Mouse (Mus musculus): ENCODE results near the gene Tmem237.

The Tmem237 gene

DNA sequence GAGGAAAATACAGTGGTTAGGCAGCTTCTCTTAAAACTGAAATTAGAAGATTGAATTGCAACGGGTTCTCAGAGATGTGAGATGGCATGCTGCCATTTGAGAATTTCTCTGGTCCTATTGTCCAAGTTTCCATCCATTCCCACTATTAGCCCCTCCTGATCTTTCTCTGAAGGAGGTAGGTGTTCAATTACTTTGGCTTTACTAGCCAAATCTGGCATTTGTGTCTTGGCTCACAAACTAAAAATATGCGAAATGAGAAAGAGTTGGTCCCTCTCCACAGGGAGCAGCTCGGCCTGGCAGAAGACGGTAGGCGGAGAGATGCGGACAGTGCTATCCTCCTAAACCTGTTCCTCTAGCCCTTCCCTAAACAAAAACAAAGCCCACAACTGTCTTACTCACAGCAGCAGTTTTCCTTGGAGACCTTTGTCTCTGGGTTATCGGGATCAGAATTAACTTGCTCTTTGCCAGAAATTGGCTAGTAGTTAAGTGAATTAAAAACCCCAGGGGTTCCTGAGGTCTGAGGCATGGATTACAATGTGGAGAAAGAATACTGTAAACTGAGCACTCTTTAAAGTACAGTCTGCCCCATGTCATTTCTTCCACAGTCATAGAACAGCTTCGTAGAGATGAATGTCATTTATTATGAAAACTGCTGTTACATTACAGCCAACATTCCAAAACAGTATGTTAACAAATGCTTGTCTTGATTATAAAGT, 42.3 kb upstream of the Tmem237 start:
- Histone ChIP-seq H3K4me1 (replicated peaks; ENCODE audit: low read depth, low read length) (peaks cover 12% of the 10 kb centered on the region), H3K4me3 (replicated peaks; ENCODE audit: low read length) (peak overlapping the region; percentile 29; the same call in 1 of the 2 replicates), H3K27me3 (ENCODE audit: insufficient read depth, low read length) (no peaks in the 10 kb centered on the region), H3K36me3 (ENCODE audit: insufficient read depth, low read length) (peaks cover 41% of the 10 kb centered on the region), H3K9me3 (ENCODE audit: low read length) (no peaks in the 10 kb centered on the region)
- no peak for TF ChIP-seq POU5F1 (IDR thresholded peaks at IDR 0.05; ENCODE audit: borderline replicate concordance, low read length)
- TF ChIP-seq NANOG (IDR thresholded peaks at IDR 0.05; ENCODE audit: borderline replicate concordance, low read length), result no peak
- no peak for TF ChIP-seq CTCF (conservative IDR thresholded peaks at IDR 0.05; ENCODE audit: low read length)

DNA sequence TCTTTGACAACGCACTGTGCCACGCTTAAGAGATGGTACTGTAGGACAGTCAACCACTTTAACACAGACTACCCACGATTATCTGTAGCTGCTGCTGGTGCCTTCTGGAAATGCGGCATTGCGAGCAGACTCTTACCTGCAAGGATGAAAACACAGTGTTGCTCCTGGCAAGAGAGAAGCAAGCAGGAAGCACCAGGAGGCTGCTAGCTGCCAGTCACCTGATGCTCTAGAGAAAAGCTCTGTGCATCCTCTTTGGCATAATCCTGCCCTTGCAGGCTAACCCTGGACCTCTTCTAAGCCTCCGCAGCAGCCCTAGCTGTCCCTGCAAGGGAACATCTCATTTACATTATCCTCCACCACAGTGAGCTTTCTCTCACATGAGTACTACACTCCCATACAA, 41.2 kb upstream of the Tmem237 start:
- TF ChIP-seq NANOG (IDR thresholded peaks at IDR 0.05; ENCODE audit: borderline replicate concordance, low read length), result no peak
- no peak for TF ChIP-seq CTCF (conservative IDR thresholded peaks at IDR 0.05; ENCODE audit: low read length)
- no peak for TF ChIP-seq POU5F1 (IDR thresholded peaks at IDR 0.05; ENCODE audit: borderline replicate concordance, low read length)
- Histone ChIP-seq H3K36me3 (ENCODE audit: insufficient read depth, low read length) (peaks cover 30% of the 10 kb centered on the region), H3K4me3 (replicated peaks; ENCODE audit: low read length) (no peak overlapping the region), H3K4me1 (replicated peaks; ENCODE audit: low read depth, low read length) (peaks cover 12% of the 10 kb centered on the region), H3K9me3 (ENCODE audit: low read length) (no peaks in the 10 kb centered on the region), H3K27me3 (ENCODE audit: insufficient read depth, low read length) (no peaks in the 10 kb centered on the region)

DNA sequence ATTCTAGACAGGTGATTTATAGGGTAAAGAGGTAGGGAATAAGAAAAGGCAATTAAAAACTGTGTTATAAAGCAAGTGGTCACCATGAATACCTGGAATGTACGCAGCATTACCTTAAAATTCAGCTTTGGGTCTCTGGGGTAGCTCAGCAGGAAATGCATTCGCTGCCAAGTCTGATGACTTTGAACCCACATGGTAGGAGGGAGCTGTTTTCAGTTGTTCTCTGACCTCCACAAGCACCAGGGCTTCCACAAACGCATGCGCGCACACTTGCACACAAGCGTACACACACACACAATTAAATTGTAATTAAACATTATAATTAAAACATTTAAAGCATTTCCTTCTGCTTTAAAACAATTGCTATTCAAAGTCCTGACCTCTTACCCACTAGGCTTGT, 40.7 kb upstream of the Tmem237 start:
- H3K4me1 ChIP-seq (replicated peaks; ENCODE audit: low read depth, low read length), result peaks cover 12% of the 10 kb centered on the region
- no peak for TF ChIP-seq CTCF (conservative IDR thresholded peaks at IDR 0.05; ENCODE audit: low read length)
- no peak for TF ChIP-seq POU5F1 (IDR thresholded peaks at IDR 0.05; ENCODE audit: borderline replicate concordance, low read length)
- TF ChIP-seq NANOG (IDR thresholded peaks at IDR 0.05; ENCODE audit: borderline replicate concordance, low read length), result no peak
- H3K4me3 ChIP-seq (replicated peaks; ENCODE audit: low read length), result no peak overlapping the region
- H3K27me3 ChIP-seq (ENCODE audit: insufficient read depth, low read length), result no peaks in the 10 kb centered on the region
- no peaks in the 10 kb centered on the region for H3K9me3 ChIP-seq (ENCODE audit: low read length)
- H3K36me3 ChIP-seq (ENCODE audit: insufficient read depth, low read length), result peaks cover 25% of the 10 kb centered on the region

DNA sequence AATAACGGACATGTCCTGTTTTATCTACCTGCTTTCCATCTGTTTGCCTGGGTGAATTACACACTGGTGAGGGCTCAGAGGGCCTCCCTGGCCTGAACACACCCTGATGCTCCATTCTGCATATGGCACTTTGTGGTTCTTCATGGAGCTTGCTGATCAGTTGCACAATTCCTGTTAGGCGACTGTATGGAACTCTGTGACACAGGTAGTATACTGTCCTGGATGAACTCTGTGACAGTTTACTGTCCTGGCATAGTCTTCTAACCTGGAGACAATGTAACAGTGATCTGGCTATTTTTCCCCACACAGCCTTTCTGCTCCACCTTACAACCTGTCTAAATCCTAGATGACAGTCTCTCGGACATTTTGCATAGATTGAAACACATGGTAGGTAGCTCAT, 38.9 kb upstream of the Tmem237 start:
- H3K4me1 ChIP-seq (replicated peaks; ENCODE audit: low read depth, low read length), result peaks cover 12% of the 10 kb centered on the region
- H3K27me3 ChIP-seq (ENCODE audit: insufficient read depth, low read length), result no peaks in the 10 kb centered on the region
- H3K4me3 ChIP-seq (replicated peaks; ENCODE audit: low read length), result no peak overlapping the region
- H3K9me3 ChIP-seq (ENCODE audit: low read length), result no peaks in the 10 kb centered on the region
- H3K36me3 ChIP-seq (ENCODE audit: insufficient read depth, low read length), result peaks cover 13% of the 10 kb centered on the region
- TF ChIP-seq CTCF (conservative IDR thresholded peaks at IDR 0.05; ENCODE audit: low read length) (no peak), NANOG (IDR thresholded peaks at IDR 0.05; ENCODE audit: borderline replicate concordance, low read length) (no peak)

DNA sequence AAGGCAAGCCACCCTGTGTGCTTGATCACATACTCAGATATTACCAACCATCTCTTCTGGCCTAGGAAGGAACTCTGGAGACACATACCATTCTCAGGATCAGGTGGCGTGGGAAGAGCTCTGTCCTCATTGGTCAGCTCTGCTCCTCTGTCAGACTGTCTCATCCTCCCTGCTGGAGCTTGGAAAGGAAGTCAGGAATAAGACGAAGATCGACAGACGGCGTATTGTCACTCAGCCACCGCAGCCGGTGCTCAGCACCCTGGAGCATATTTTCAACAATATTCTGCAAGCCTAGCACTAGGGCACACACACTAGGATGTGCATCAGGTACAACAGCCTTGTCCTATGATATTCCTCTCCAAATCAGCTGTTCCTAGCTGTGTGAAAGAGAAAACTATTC, 38.3 kb upstream of the Tmem237 start:
- TF ChIP-seq CTCF (conservative IDR thresholded peaks at IDR 0.05; ENCODE audit: low read length), result no peak
- Histone ChIP-seq H3K36me3 (ENCODE audit: insufficient read depth, low read length) (peaks cover 6% of the 10 kb centered on the region), H3K4me3 (replicated peaks; ENCODE audit: low read length) (no peak overlapping the region), H3K9me3 (ENCODE audit: low read length) (no peaks in the 10 kb centered on the region), H3K4me1 (replicated peaks; ENCODE audit: low read depth, low read length) (peaks cover 10% of the 10 kb centered on the region), H3K27me3 (ENCODE audit: insufficient read depth, low read length) (no peaks in the 10 kb centered on the region)

DNA sequence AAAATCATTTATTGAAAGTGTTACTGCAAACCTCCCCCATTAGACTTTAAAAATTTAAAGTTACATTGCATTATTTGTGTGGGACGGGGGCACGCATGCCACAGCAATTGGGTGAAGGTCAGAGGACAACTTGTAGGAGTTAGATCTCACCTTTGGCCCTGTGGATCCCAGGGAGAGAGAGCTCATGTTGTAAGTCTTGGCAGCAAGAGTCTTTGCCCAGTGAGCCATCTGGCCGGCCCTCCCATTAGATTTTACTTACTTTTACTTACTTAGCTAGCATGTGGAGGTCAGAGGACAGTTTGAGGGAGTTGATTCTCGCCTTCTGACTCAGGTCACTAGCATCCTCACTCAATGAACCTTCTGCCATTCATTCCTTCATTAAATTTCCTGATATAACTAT, 37.6 kb upstream of the Tmem237 start:
- Histone ChIP-seq H3K27me3 (ENCODE audit: insufficient read depth, low read length) (no peaks in the 10 kb centered on the region), H3K4me3 (replicated peaks; ENCODE audit: low read length) (no peak overlapping the region), H3K4me1 (replicated peaks; ENCODE audit: low read depth, low read length) (peaks cover 4% of the 10 kb centered on the region), H3K9me3 (ENCODE audit: low read length) (no peaks in the 10 kb centered on the region), H3K36me3 (ENCODE audit: insufficient read depth, low read length) (no peaks in the 10 kb centered on the region)
- no peak for TF ChIP-seq POU5F1 (IDR thresholded peaks at IDR 0.05; ENCODE audit: borderline replicate concordance, low read length)
- TF ChIP-seq CTCF (conservative IDR thresholded peaks at IDR 0.05; ENCODE audit: low read length), result no peak
- TF ChIP-seq NANOG (IDR thresholded peaks at IDR 0.05; ENCODE audit: borderline replicate concordance, low read length), result no peak

DNA sequence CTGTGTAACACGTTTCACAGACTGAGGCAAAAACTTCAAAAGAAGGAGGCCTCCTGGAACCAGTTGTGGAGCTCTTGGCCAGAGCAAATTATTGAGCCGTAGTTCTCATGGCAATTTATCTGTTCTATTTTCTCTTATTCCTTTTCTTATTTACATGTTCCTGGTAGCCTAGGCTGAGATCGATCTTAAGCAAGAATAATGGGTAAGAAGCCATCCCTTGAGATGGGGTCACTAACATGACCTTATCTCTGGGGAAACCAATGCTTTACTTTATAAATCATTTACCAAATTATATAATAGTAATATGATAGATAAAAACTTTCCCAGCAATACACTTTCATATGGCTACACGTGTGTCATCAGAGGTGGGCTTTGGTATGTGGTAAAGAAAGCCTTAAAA, 32.1 kb upstream of the Tmem237 start:
- no peaks in the 10 kb centered on the region for H3K9me3 ChIP-seq (ENCODE audit: low read length)

DNA sequence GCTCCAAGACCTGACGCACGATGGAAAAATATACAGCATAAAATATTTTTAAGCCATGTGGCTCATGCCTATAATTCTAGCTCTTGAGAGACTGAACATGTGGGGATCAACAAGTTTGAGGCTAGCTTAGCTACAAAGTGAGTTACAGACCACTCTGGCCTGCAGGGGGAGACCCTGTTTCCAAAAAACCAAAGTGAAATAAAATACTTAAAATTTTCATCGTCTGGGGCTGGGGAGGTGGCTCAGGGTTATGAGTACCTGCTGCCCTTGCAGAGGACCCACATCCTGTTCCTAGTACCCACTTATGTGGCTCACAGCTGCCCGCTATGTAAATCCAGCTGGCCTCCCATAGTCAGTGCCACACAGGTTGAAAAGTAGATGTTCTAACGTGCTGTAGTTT, 30.3 kb upstream of the Tmem237 start:
- Histone ChIP-seq H3K9me3 (ENCODE audit: low read length) (no peaks in the 10 kb centered on the region), H3K27me3 (ENCODE audit: insufficient read depth, low read length) (no peaks in the 10 kb centered on the region), H3K36me3 (ENCODE audit: insufficient read depth, low read length) (no peaks in the 10 kb centered on the region), H3K4me1 (replicated peaks; ENCODE audit: low read depth, low read length) (no peaks in the 10 kb centered on the region), H3K4me3 (replicated peaks; ENCODE audit: low read length) (no peak overlapping the region)
- TF ChIP-seq CTCF (conservative IDR thresholded peaks at IDR 0.05; ENCODE audit: low read length) (no peak), POU5F1 (IDR thresholded peaks at IDR 0.05; ENCODE audit: borderline replicate concordance, low read length) (no peak), NANOG (IDR thresholded peaks at IDR 0.05; ENCODE audit: borderline replicate concordance, low read length) (no peak)

More for the DNA sequence above, 32.1 kb upstream of the Tmem237 start:
- Histone ChIP-seq H3K4me3 (replicated peaks; ENCODE audit: low read length) (no peak overlapping the region), H3K4me1 (replicated peaks; ENCODE audit: low read depth, low read length) (no peaks in the 10 kb centered on the region), H3K27me3 (ENCODE audit: insufficient read depth, low read length) (no peaks in the 10 kb centered on the region), H3K36me3 (ENCODE audit: insufficient read depth, low read length) (no peaks in the 10 kb centered on the region)
- TF ChIP-seq POU5F1 (IDR thresholded peaks at IDR 0.05; ENCODE audit: borderline replicate concordance, low read length) (no peak), CTCF (conservative IDR thresholded peaks at IDR 0.05; ENCODE audit: low read length) (no peak), NANOG (IDR thresholded peaks at IDR 0.05; ENCODE audit: borderline replicate concordance, low read length) (no peak)

DNA sequence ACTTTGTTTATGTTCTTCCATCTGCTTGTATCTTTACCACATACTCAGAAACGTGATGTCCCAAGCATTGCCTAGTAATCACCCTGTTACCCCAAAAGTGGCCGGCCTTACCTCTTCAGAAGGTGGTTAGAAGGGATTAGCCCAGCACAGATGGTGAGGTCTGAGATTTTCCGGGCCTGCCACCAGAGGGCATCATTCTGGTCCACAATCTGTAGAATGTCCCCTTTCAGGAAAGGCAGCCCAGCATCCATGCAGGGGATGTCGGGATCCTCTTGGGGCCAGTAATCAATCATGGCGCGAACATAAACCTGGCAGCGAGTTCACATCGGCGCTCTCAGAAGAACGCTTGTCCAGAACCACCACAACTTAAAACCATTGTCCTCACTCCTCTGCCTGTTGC, 24.3 kb upstream of the Tmem237 start:
- H3K27me3 ChIP-seq (ENCODE audit: insufficient read depth, low read length), result no peaks in the 10 kb centered on the region
- H3K9me3 ChIP-seq (ENCODE audit: low read length), result no peaks in the 10 kb centered on the region
- H3K4me3 ChIP-seq (replicated peaks; ENCODE audit: low read length), result no peak overlapping the region
- no peaks in the 10 kb centered on the region for H3K4me1 ChIP-seq (replicated peaks; ENCODE audit: low read depth, low read length)
- no peaks in the 10 kb centered on the region for H3K36me3 ChIP-seq (ENCODE audit: insufficient read depth, low read length)
- TF ChIP-seq CTCF (conservative IDR thresholded peaks at IDR 0.05; ENCODE audit: low read length), result peak; percentile 58
- TF ChIP-seq NANOG (IDR thresholded peaks at IDR 0.05; ENCODE audit: borderline replicate concordance, low read length), result no peak
- no peak for TF ChIP-seq POU5F1 (IDR thresholded peaks at IDR 0.05; ENCODE audit: borderline replicate concordance, low read length)

Data from E14TG2a.4 (cell line).